Mouse (Mus musculus) thymus, adult 2 months (tissue): ENCODE measurements around the gene Cacnb4.

Source experiments
- CTCF ChIP-seq: fragments of 200-500 bp; IDR thresholded peaks from 2 replicates; pipeline ENCODE4 v1.5.1; 2012; ENCODE audit warnings: mild to moderate bottlenecking, control low read depth, low read length, moderate library complexity, borderline replicate concordance; ENCODE audit not compliant: control insufficient read depth, poor library complexity, insufficient read depth; ENCODE audit errors: extremely low read depth
- POLR2A ChIP-seq: fragments of 200-500 bp; IDR thresholded peaks from 2 replicates; pipeline ENCODE4 v1.6.1; 2012; ENCODE audit warnings: mild to moderate bottlenecking, low read length, control low read depth, moderate library complexity; ENCODE audit not compliant: control insufficient read depth, poor library complexity, insufficient read depth; ENCODE audit errors: extremely low read depth

DNA sequence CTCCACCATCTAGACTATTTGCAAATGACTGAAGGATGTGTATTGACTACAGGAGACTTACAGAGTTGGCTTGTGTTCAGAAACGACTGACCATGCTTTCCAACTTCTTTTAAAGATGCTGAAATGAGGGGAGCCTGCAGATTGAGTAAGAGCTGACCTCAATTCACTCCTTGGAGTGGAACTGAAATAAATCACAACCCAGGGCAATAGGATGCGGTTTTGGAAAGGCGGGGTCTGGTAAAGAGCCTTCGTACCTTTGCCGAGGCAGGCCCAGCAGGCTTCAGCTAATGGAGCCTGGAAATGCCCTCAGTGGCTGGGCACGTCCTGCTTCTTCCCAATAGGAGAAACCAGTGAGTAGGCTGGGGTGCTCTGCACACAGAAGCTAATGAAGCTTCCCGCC, 147.4 kb downstream of the Cacnb4 start:
- TF ChIP-seq POLR2A (no peak), CTCF (no peak)
